Mouse (Mus musculus): ENCODE measurements around the gene Gm11568.
"Not testable (repeated sequence)": the region's sequence is repeated elsewhere in the genome, so short reads cannot be mapped to it uniquely, and the experiment has no call there.

DNA sequence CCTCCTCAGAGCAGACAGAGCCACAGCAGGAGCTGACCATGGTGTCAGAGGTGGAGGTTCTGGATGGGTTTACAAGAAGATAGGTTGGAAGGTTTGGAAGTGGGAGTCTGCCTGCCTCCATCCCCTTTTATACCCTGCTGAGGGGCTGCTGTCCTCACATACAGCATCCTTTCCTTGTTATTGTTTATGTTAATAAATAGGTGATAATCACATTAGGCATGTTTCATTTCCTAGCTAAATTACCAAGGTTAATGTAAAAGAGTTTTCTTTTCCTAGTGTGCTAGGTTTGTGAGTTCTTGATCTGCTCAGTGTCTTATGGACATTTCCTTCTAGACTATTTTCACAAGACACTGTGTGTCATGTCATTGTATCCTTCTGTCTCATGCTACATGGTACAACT is 47.9 kb upstream of the Gm11568 start, which contains the start of gene Krtap4-13:
- TF ChIP-seq FLI1 (IDR thresholded peaks at IDR 0.05; ENCODE audit: low read length); GATA1 (IDR thresholded peaks at IDR 0.05; ENCODE audit: borderline replicate concordance, low read length): not testable (repeated sequence)

Data from megakaryocyte, embryonic 14.5 days (primary cell).